Mouse (Mus musculus): Measurements from ENCODE around the gene Hps6.

The Hps6 gene

GRCm38 (mm10) chr19:46029652-46030051 is 26.3 kb downstream of the Hps6 start:
- in situ Hi-C loops (cut with MboI) = no loop called here

GRCm38 (mm10) chr19:46030196-46030983 is 27.1 kb downstream of the Hps6 start:
- in situ Hi-C loops (cut with MboI) = no loop called here

- in situ Hi-C loops (cut with MboI) = no loop called here
These were observed 28.6 kb downstream of the Hps6 start for GRCm38 (mm10) chr19:46031689-46032432.

- in situ Hi-C loops (cut with MboI) = no loop called here
These were observed 29.6 kb downstream of the Hps6 start for GRCm38 (mm10) chr19:46032731-46033510.

- in situ Hi-C loops (cut with MboI) = no loop called here
These were observed 30.6 kb downstream of the Hps6 start for GRCm38 (mm10) chr19:46033911-46034310.

GRCm38 (mm10) chr19:46035971-46036370 is 32.7 kb downstream of the Hps6 start:
- in situ Hi-C loops (cut with MboI) = no loop called here

- in situ Hi-C loops (cut with MboI) = no loop called here
These were observed 33.4 kb downstream of the Hps6 start for GRCm38 (mm10) chr19:46036477-46037242.

- in situ Hi-C loops (cut with MboI) = no loop called here
These were observed 34.1 kb downstream of the Hps6 start for GRCm38 (mm10) chr19:46037243-46037924.

GRCm38 (mm10) chr19:46037925-46038850 is 34.9 kb downstream of the Hps6 start:
- in situ Hi-C loops (cut with MboI) = no loop called here

GRCm38 (mm10) chr19:46038851-46039260 is 35.5 kb downstream of the Hps6 start:
- in situ Hi-C loops (cut with MboI) = no loop called here

- in situ Hi-C loops (cut with MboI) = no loop called here
These were observed 36.2 kb downstream of the Hps6 start for GRCm38 (mm10) chr19:46039478-46039877.

- in situ Hi-C loops (cut with MboI) = no loop called here
These were observed 37.0 kb downstream of the Hps6 start for GRCm38 (mm10) chr19:46040149-46040902.

GRCm38 (mm10) chr19:46041299-46041932 is 38.1 kb downstream of the Hps6 start:
- in situ Hi-C loops (cut with MboI) = no loop called here

GRCm38 (mm10) chr19:46041933-46042475 is 38.7 kb downstream of the Hps6 start:
- in situ Hi-C loops (cut with MboI) = no loop called here

GRCm38 (mm10) chr19:46042476-46043011 is 39.2 kb downstream of the Hps6 start:
- in situ Hi-C loops (cut with MboI) = no loop called here

- in situ Hi-C loops (cut with MboI) = no loop called here
These were observed 40.1 kb downstream of the Hps6 start for GRCm38 (mm10) chr19:46043380-46043779.

- in situ Hi-C loops (cut with MboI) = no loop called here
These were observed 41.1 kb downstream of the Hps6 start, which contains the start of gene Pprc1 for GRCm38 (mm10) chr19:46044271-46044992. Pprc1 (plus strand) TSS chr19:46044886.

All from mature B cell (primary cell).